Mouse (Mus musculus): ENCODE results near the gene Eif3a.

DNA sequence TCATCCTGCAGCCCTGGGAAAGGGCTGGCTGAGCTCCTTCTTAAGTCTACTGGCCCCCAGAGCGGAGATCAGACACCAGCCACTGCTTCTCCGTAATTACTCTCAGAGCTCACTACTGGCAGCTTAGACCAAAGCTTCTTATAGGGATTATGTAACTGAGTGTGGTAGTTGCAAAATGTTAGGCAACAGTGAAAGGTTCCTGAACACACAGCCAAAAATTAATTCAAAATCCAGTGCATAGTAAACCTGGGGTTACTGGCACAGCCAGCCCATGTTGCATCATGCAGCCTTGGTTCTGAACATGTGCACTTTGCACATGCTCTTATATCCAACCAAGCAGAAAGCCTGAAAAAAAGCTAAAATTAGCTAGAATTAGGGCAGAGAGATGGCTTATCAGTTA is 4.8 kb upstream of the Eif3a start:
- TF ChIP-seq GATA1 (IDR thresholded peaks at IDR 0.05; ENCODE audit: borderline replicate concordance, low read length) (no peak), FLI1 (IDR thresholded peaks at IDR 0.05; ENCODE audit: low read length) (no peak)
